Mouse (Mus musculus): ENCODE measurements around the gene Sema4c. TPM values are rescaled to one million over a fixed set of nuclear protein-coding genes. Genes with fewer than 3 reads are reported as not detected.
A peak's percentile ranks its signal among the peaks of the same experiment; 100 is the strongest.

Gene Sema4c
- polyA plus RNA-seq, 1 experiment from 2014 or later, result 10.6 TPM

- Histone ChIP-seq H3K9me3 (replicated peaks; ENCODE audit: control insufficient read depth, low read length) (no peaks in the 10 kb centered on the region), H3K4me3 (replicated peaks; ENCODE audit: low read length) (peak overlapping the region; percentile 95), H3K36me3 (ENCODE audit: control insufficient read depth, insufficient read depth, low read length) (no peaks in the 10 kb centered on the region), H3K27me3 (ENCODE audit: control insufficient read depth, insufficient read depth, low read length) (no peaks in the 10 kb centered on the region), H3K4me1 (ENCODE audit: control insufficient read depth, insufficient read depth, low read length) (peaks cover 19% of the 10 kb centered on the region), H3K9ac (ENCODE audit: low read length) (peak overlapping the region; percentile 90), H3K27ac (ENCODE audit: low read length) (no peak overlapping the region), H3K4me2 (ENCODE audit: low read depth, low read length) (peak overlapping the region; percentile 98)
- no peak for ATAC-seq (ENCODE audit: insufficient read depth, low FRiP score)
- WGBS, result 5% methylated on average over 1 of the region's 1 CpGs
Measured at GRCm38 (mm10) chr1:36513310-36513709, 44.8 kb downstream of the Sema4c start.

- 2% methylated on average over 16 of the region's 16 CpGs for WGBS
- Histone ChIP-seq H3K27ac (ENCODE audit: low read length) (peak overlapping the region; percentile 99; the same call in 1 of the 2 replicates), H3K4me3 (replicated peaks; ENCODE audit: low read length) (peak overlapping the region; percentile 95), H3K27me3 (ENCODE audit: control insufficient read depth, insufficient read depth, low read length) (no peaks in the 10 kb centered on the region), H3K4me1 (ENCODE audit: control insufficient read depth, insufficient read depth, low read length) (peaks cover 19% of the 10 kb centered on the region), H3K4me2 (ENCODE audit: low read depth, low read length) (peak overlapping the region; percentile 98), H3K9ac (ENCODE audit: low read length) (peak overlapping the region; percentile 90), H3K9me3 (replicated peaks; ENCODE audit: control insufficient read depth, low read length) (no peaks in the 10 kb centered on the region), H3K36me3 (ENCODE audit: control insufficient read depth, insufficient read depth, low read length) (no peaks in the 10 kb centered on the region)
- no peak for ATAC-seq (ENCODE audit: insufficient read depth, low FRiP score)
Measured at GRCm38 (mm10) chr1:36512966-36513280, 45.2 kb downstream of the Sema4c start.

GRCm38 (mm10) chr1:36512089-36512965 is 45.8 kb downstream of the Sema4c start:
- peak overlapping the region; percentile 90 for H3K9ac ChIP-seq (ENCODE audit: low read length)
- WGBS, result under 1% methylated on average over 101 of the region's 126 CpGs
- no peaks in the 10 kb centered on the region for H3K27me3 ChIP-seq (ENCODE audit: control insufficient read depth, insufficient read depth, low read length)
- peak overlapping the region; percentile 98 for H3K4me2 ChIP-seq (ENCODE audit: low read depth, low read length)
- peak overlapping the region; percentile 99 for H3K27ac ChIP-seq (ENCODE audit: low read length)
- peaks cover 19% of the 10 kb centered on the region for H3K4me1 ChIP-seq (ENCODE audit: control insufficient read depth, insufficient read depth, low read length)
- no peaks in the 10 kb centered on the region for H3K9me3 ChIP-seq (replicated peaks; ENCODE audit: control insufficient read depth, low read length)
- peak; percentile 61 for ATAC-seq (ENCODE audit: insufficient read depth, low FRiP score)
- H3K4me3 ChIP-seq (replicated peaks; ENCODE audit: low read length), result peak overlapping the region; percentile 95
- H3K36me3 ChIP-seq (ENCODE audit: control insufficient read depth, insufficient read depth, low read length), result no peaks in the 10 kb centered on the region; the same call in 1 of the 2 replicates

GRCm38 (mm10) chr1:36511289-36512021 is 46.7 kb downstream of the Sema4c start, which contains the start of gene Cnnm3:
Gene Cnnm3, plus strand, starts transcription at chr1:36511867.
- H3K4me3 ChIP-seq (replicated peaks; ENCODE audit: low read length), result peak within 1 kb of the TSS; percentile 95
- H3K4me1 ChIP-seq (ENCODE audit: control insufficient read depth, insufficient read depth, low read length), result peaks cover 19% of the 10 kb centered on the region
- H3K27me3 ChIP-seq (ENCODE audit: control insufficient read depth, insufficient read depth, low read length), result no peaks in the 10 kb centered on the region
- 1% methylated on average over 51 of the region's 51 CpGs for WGBS
- peak within 1 kb of the TSS; percentile 99 for H3K27ac ChIP-seq (ENCODE audit: low read length)
- no peaks in the 10 kb centered on the region; the same call in 1 of the 2 replicates for H3K36me3 ChIP-seq (ENCODE audit: control insufficient read depth, insufficient read depth, low read length)
- ATAC-seq (ENCODE audit: insufficient read depth, low FRiP score), result peak; percentile 99
- peak within 1 kb of the TSS; percentile 98 for H3K4me2 ChIP-seq (ENCODE audit: low read depth, low read length)
- peak within 1 kb of the TSS; percentile 90 for H3K9ac ChIP-seq (ENCODE audit: low read length)
- H3K9me3 ChIP-seq (replicated peaks; ENCODE audit: control insufficient read depth, low read length), result no peaks in the 10 kb centered on the region

- Histone ChIP-seq H3K9me3 (replicated peaks; ENCODE audit: control insufficient read depth, low read length) (no peaks in the 10 kb centered on the region), H3K9ac (ENCODE audit: low read length) (no peak overlapping the region), H3K36me3 (ENCODE audit: control insufficient read depth, insufficient read depth, low read length) (no peaks in the 10 kb centered on the region; the same call in 1 of the 2 replicates), H3K4me3 (replicated peaks; ENCODE audit: low read length) (no peak overlapping the region), H3K27ac (ENCODE audit: low read length) (no peak overlapping the region), H3K4me2 (ENCODE audit: low read depth, low read length) (no peak overlapping the region), H3K27me3 (ENCODE audit: control insufficient read depth, insufficient read depth, low read length) (no peaks in the 10 kb centered on the region), H3K4me1 (ENCODE audit: control insufficient read depth, insufficient read depth, low read length) (peaks cover 4% of the 10 kb centered on the region)
- 69% methylated on average over 5 of the region's 5 CpGs for WGBS
- no peak for ATAC-seq (ENCODE audit: insufficient read depth, low FRiP score)
Measured at GRCm38 (mm10) chr1:36508238-36508637, 49.9 kb downstream of the Sema4c start.

- no peaks in the 10 kb centered on the region for H3K36me3 ChIP-seq (ENCODE audit: control insufficient read depth, insufficient read depth, low read length)
- no peaks in the 10 kb centered on the region for H3K27me3 ChIP-seq (ENCODE audit: control insufficient read depth, insufficient read depth, low read length)
- H3K27ac ChIP-seq (ENCODE audit: low read length), result no peak overlapping the region
- no peaks in the 10 kb centered on the region for H3K9me3 ChIP-seq (replicated peaks; ENCODE audit: control insufficient read depth, low read length)
- ATAC-seq (ENCODE audit: insufficient read depth, low FRiP score), result peak; percentile 30; the same call in 1 of the 2 replicates
- WGBS, result 2% methylated on average over 3 of the region's 3 CpGs
- H3K4me1 ChIP-seq (ENCODE audit: control insufficient read depth, insufficient read depth, low read length), result no peaks in the 10 kb centered on the region
- no peak overlapping the region for H3K9ac ChIP-seq (ENCODE audit: low read length)
- H3K4me2 ChIP-seq (ENCODE audit: low read depth, low read length), result no peak overlapping the region
- no peak overlapping the region for H3K4me3 ChIP-seq (replicated peaks; ENCODE audit: low read length)
Measured at GRCm38 (mm10) chr1:36501261-36501660, 56.9 kb downstream of the Sema4c start.

Small RNA genes lying within 50 kb of the gene (microRNA-seq; reads per million reads assigned to microRNA genes)
- not detected for gene Gm47280

Other genes starting within 250 kb of the Sema4c start
- 40.6 and 41.1 TPM in 2 replicates for gene Kansl3, start 189.2 kb downstream of the Sema4c start, polyA plus RNA-seq (2015; fragmentation: Nextera tagmentation; extraction: Ambion mirVana)
- gene Fer1l5, start 186.1 kb downstream of the Sema4c start, polyA plus RNA-seq (2015; fragmentation: Nextera tagmentation; extraction: Ambion mirVana), result 0.74 and 0.96 TPM in 2 replicates
- 37.8 and 39.2 TPM in 2 replicates for gene Lman2l, start 113.1 kb downstream of the Sema4c start, polyA plus RNA-seq (2015; fragmentation: Nextera tagmentation; extraction: Ambion mirVana)
- 16.7 and 18.5 TPM in 2 replicates for gene Cnnm4, start 86.7 kb downstream of the Sema4c start, polyA plus RNA-seq (2015; fragmentation: Nextera tagmentation; extraction: Ambion mirVana)
- 2.5 and 3.0 TPM in 2 replicates for gene Cnnm3, start 46.5 kb downstream of the Sema4c start, polyA plus RNA-seq (2015; fragmentation: Nextera tagmentation; extraction: Ambion mirVana)
- 18.0 and 21.7 TPM in 2 replicates for gene Ankrd23, start 21.5 kb downstream of the Sema4c start, polyA plus RNA-seq (2015; fragmentation: Nextera tagmentation; extraction: Ambion mirVana)
- gene Gm42417, start 18.9 kb downstream of the Sema4c start, polyA plus RNA-seq (2015; fragmentation: Nextera tagmentation; extraction: Ambion mirVana), result 1.9 TPM in 1 of 2 replicates, not detected in the other
- 26.7 and 30.5 TPM in 2 replicates for gene Ankrd39, start 10.9 kb downstream of the Sema4c start, polyA plus RNA-seq (2015; fragmentation: Nextera tagmentation; extraction: Ambion mirVana)
- 0.50 and 0.94 TPM in 2 replicates for gene Fam178b, start 124.8 kb upstream of the Sema4c start, polyA plus RNA-seq (2015; fragmentation: Nextera tagmentation; extraction: Ambion mirVana)
- 591 and 640 TPM in 2 replicates for gene Cox5b, start 133.1 kb upstream of the Sema4c start, polyA plus RNA-seq (2015; fragmentation: Nextera tagmentation; extraction: Ambion mirVana)
- gene 4933424G06Rik, start 151.8 kb upstream of the Sema4c start, polyA plus RNA-seq (2015; fragmentation: Nextera tagmentation; extraction: Ambion mirVana), result 0.13 TPM in 1 of 2 replicates, not detected in the other
- 95.3 and 103 TPM in 2 replicates for gene Actr1b, start 156.1 kb upstream of the Sema4c start, polyA plus RNA-seq (2015; fragmentation: Nextera tagmentation; extraction: Ambion mirVana)
- gene Zap70, start 203.4 kb upstream of the Sema4c start, polyA plus RNA-seq (2015; fragmentation: Nextera tagmentation; extraction: Ambion mirVana), result 0.49 and 0.56 TPM in 2 replicates